Mouse (Mus musculus): ENCODE data around the gene Dnajc1. TPM values are rescaled to one million over a fixed set of nuclear protein-coding genes. Genes with fewer than 3 reads are reported as not detected.

Dnajc1 gene
- polyA plus RNA-seq, 1 experiment from 2014 or later: 35.5 TPM

- Histone ChIP-seq H3K9ac (ENCODE audit: low read depth, low read length) (no peak overlapping the region), H3K27ac (ENCODE audit: low read depth, low read length) (no peak overlapping the region), H3K4me2 (replicated peaks; ENCODE audit: low read depth, low read length) (no peak overlapping the region), H3K4me1 (replicated peaks; ENCODE audit: control insufficient read depth, insufficient read depth, low read length) (no peaks in the 10 kb centered on the region), H3K4me3 (ENCODE audit: low read depth, low read length) (no peak overlapping the region), H3K9me3 (ENCODE audit: control insufficient read depth, low read length) (no peaks in the 10 kb centered on the region), H3K27me3 (ENCODE audit: control insufficient read depth, insufficient read depth, low read length) (no peaks in the 10 kb centered on the region), H3K36me3 (ENCODE audit: control insufficient read depth, insufficient read depth, low read length) (no peaks in the 10 kb centered on the region)
- no peak for ATAC-seq (ENCODE audit: low FRiP score)
- 90% methylated on average over 3 of the region's 3 CpGs for WGBS
- DNase-seq (ENCODE audit: low spot score): no peak
Measured at GRCm38 (mm10) chr2:18195691-18196396, 196.8 kb downstream of the Dnajc1 start.

- ATAC-seq (ENCODE audit: low FRiP score): no peak
- Histone ChIP-seq H3K4me2 (replicated peaks; ENCODE audit: low read depth, low read length) (no peak overlapping the region), H3K4me3 (ENCODE audit: low read depth, low read length) (no peak overlapping the region), H3K27me3 (ENCODE audit: control insufficient read depth, insufficient read depth, low read length) (no peaks in the 10 kb centered on the region), H3K9ac (ENCODE audit: low read depth, low read length) (no peak overlapping the region), H3K9me3 (ENCODE audit: control insufficient read depth, low read length) (no peaks in the 10 kb centered on the region), H3K27ac (ENCODE audit: low read depth, low read length) (no peak overlapping the region), H3K4me1 (replicated peaks; ENCODE audit: control insufficient read depth, insufficient read depth, low read length) (no peaks in the 10 kb centered on the region), H3K36me3 (ENCODE audit: control insufficient read depth, insufficient read depth, low read length) (no peaks in the 10 kb centered on the region)
- no peak for DNase-seq (ENCODE audit: low spot score)
- WGBS: 95% methylated on average over 4 of the region's 4 CpGs
Measured at GRCm38 (mm10) chr2:18195285-18195684, 197.3 kb downstream of the Dnajc1 start.

GRCm38 (mm10) chr2:18188367-18188766, 204.3 kb downstream of the Dnajc1 start:
- ATAC-seq (ENCODE audit: low FRiP score) (no peak), DNase-seq (ENCODE audit: low spot score) (no peak)
- Histone ChIP-seq H3K36me3 (ENCODE audit: control insufficient read depth, insufficient read depth, low read length) (no peaks in the 10 kb centered on the region), H3K4me1 (replicated peaks; ENCODE audit: control insufficient read depth, insufficient read depth, low read length) (no peaks in the 10 kb centered on the region), H3K27me3 (ENCODE audit: control insufficient read depth, insufficient read depth, low read length) (no peaks in the 10 kb centered on the region), H3K4me2 (replicated peaks; ENCODE audit: low read depth, low read length) (no peak overlapping the region), H3K27ac (ENCODE audit: low read depth, low read length) (no peak overlapping the region), H3K9me3 (ENCODE audit: control insufficient read depth, low read length) (no peaks in the 10 kb centered on the region), H3K4me3 (ENCODE audit: low read depth, low read length) (no peak overlapping the region), H3K9ac (ENCODE audit: low read depth, low read length) (no peak overlapping the region)
- WGBS: 99% methylated on average over 2 of the region's 2 CpGs

GRCm38 (mm10) chr2:18183079-18183478, 209.6 kb downstream of the Dnajc1 start:
- Histone ChIP-seq H3K9ac (ENCODE audit: low read depth, low read length) (no peak overlapping the region), H3K27ac (ENCODE audit: low read depth, low read length) (no peak overlapping the region), H3K36me3 (ENCODE audit: control insufficient read depth, insufficient read depth, low read length) (no peaks in the 10 kb centered on the region), H3K9me3 (ENCODE audit: control insufficient read depth, low read length) (no peaks in the 10 kb centered on the region), H3K27me3 (ENCODE audit: control insufficient read depth, insufficient read depth, low read length) (no peaks in the 10 kb centered on the region), H3K4me3 (ENCODE audit: low read depth, low read length) (no peak overlapping the region), H3K4me2 (replicated peaks; ENCODE audit: low read depth, low read length) (no peak overlapping the region), H3K4me1 (replicated peaks; ENCODE audit: control insufficient read depth, insufficient read depth, low read length) (no peaks in the 10 kb centered on the region)
- DNase-seq (ENCODE audit: low spot score) (no peak), ATAC-seq (ENCODE audit: low FRiP score) (no peak)

GRCm38 (mm10) chr2:18181631-18182030, 211.0 kb downstream of the Dnajc1 start:
- ATAC-seq (ENCODE audit: low FRiP score): no peak
- 95% methylated on average over 3 of the region's 3 CpGs for WGBS

GRCm38 (mm10) chr2:18180323-18180722, 212.3 kb downstream of the Dnajc1 start:
- Histone ChIP-seq H3K9ac (ENCODE audit: low read depth, low read length) (no peak overlapping the region), H3K27ac (ENCODE audit: low read depth, low read length) (no peak overlapping the region), H3K4me1 (replicated peaks; ENCODE audit: control insufficient read depth, insufficient read depth, low read length) (no peaks in the 10 kb centered on the region), H3K4me2 (replicated peaks; ENCODE audit: low read depth, low read length) (no peak overlapping the region), H3K4me3 (ENCODE audit: low read depth, low read length) (no peak overlapping the region), H3K27me3 (ENCODE audit: control insufficient read depth, insufficient read depth, low read length) (no peaks in the 10 kb centered on the region), H3K9me3 (ENCODE audit: control insufficient read depth, low read length) (no peaks in the 10 kb centered on the region), H3K36me3 (ENCODE audit: control insufficient read depth, insufficient read depth, low read length) (no peaks in the 10 kb centered on the region)
- ATAC-seq (ENCODE audit: low FRiP score) (no peak), DNase-seq (ENCODE audit: low spot score) (no peak)
- 96% methylated on average over 5 of the region's 5 CpGs for WGBS

More at GRCm38 (mm10) chr2:18181631-18182030, 211.0 kb downstream of the Dnajc1 start:
- H3K4me1 ChIP-seq (replicated peaks; ENCODE audit: control insufficient read depth, insufficient read depth, low read length): no peaks in the 10 kb centered on the region
- no peak overlapping the region for H3K9ac ChIP-seq (ENCODE audit: low read depth, low read length)
- H3K4me2 ChIP-seq (replicated peaks; ENCODE audit: low read depth, low read length): no peak overlapping the region
- H3K36me3 ChIP-seq (ENCODE audit: control insufficient read depth, insufficient read depth, low read length): no peaks in the 10 kb centered on the region
- no peaks in the 10 kb centered on the region for H3K9me3 ChIP-seq (ENCODE audit: control insufficient read depth, low read length)
- DNase-seq (ENCODE audit: low spot score): no peak
- no peak overlapping the region for H3K4me3 ChIP-seq (ENCODE audit: low read depth, low read length)
- no peaks in the 10 kb centered on the region for H3K27me3 ChIP-seq (ENCODE audit: control insufficient read depth, insufficient read depth, low read length)
- no peak overlapping the region for H3K27ac ChIP-seq (ENCODE audit: low read depth, low read length)

GRCm38 (mm10) chr2:18176235-18176634, 216.4 kb downstream of the Dnajc1 start:
- WGBS: 90% methylated on average over 3 of the region's 3 CpGs
- no peak for DNase-seq (ENCODE audit: low spot score)
- no peak overlapping the region for H3K4me3 ChIP-seq (ENCODE audit: low read depth, low read length)
- no peaks in the 10 kb centered on the region for H3K36me3 ChIP-seq (ENCODE audit: control insufficient read depth, insufficient read depth, low read length)
- H3K9ac ChIP-seq (ENCODE audit: low read depth, low read length): no peak overlapping the region
- no peak overlapping the region for H3K27ac ChIP-seq (ENCODE audit: low read depth, low read length)
- H3K27me3 ChIP-seq (ENCODE audit: control insufficient read depth, insufficient read depth, low read length): no peaks in the 10 kb centered on the region
- no peak overlapping the region for H3K4me2 ChIP-seq (replicated peaks; ENCODE audit: low read depth, low read length)
- no peaks in the 10 kb centered on the region for H3K4me1 ChIP-seq (replicated peaks; ENCODE audit: control insufficient read depth, insufficient read depth, low read length)
- ATAC-seq (ENCODE audit: low FRiP score): no peak
- H3K9me3 ChIP-seq (ENCODE audit: control insufficient read depth, low read length): no peaks in the 10 kb centered on the region

GRCm38 (mm10) chr2:18175234-18175633, 217.4 kb downstream of the Dnajc1 start:
- Histone ChIP-seq H3K36me3 (ENCODE audit: control insufficient read depth, insufficient read depth, low read length) (no peaks in the 10 kb centered on the region), H3K27me3 (ENCODE audit: control insufficient read depth, insufficient read depth, low read length) (no peaks in the 10 kb centered on the region), H3K4me1 (replicated peaks; ENCODE audit: control insufficient read depth, insufficient read depth, low read length) (no peaks in the 10 kb centered on the region), H3K27ac (ENCODE audit: low read depth, low read length) (no peak overlapping the region), H3K9me3 (ENCODE audit: control insufficient read depth, low read length) (no peaks in the 10 kb centered on the region), H3K4me3 (ENCODE audit: low read depth, low read length) (no peak overlapping the region), H3K4me2 (replicated peaks; ENCODE audit: low read depth, low read length) (no peak overlapping the region), H3K9ac (ENCODE audit: low read depth, low read length) (no peak overlapping the region)
- ATAC-seq (ENCODE audit: low FRiP score) (no peak), DNase-seq (ENCODE audit: low spot score) (no peak)
- WGBS: 60% methylated on average over 1 of the region's 1 CpGs

- no peak for ATAC-seq (ENCODE audit: low FRiP score)
- Histone ChIP-seq H3K36me3 (ENCODE audit: control insufficient read depth, insufficient read depth, low read length) (no peaks in the 10 kb centered on the region), H3K4me3 (ENCODE audit: low read depth, low read length) (no peak overlapping the region), H3K4me2 (replicated peaks; ENCODE audit: low read depth, low read length) (no peak overlapping the region), H3K27me3 (ENCODE audit: control insufficient read depth, insufficient read depth, low read length) (no peaks in the 10 kb centered on the region), H3K27ac (ENCODE audit: low read depth, low read length) (no peak overlapping the region), H3K9ac (ENCODE audit: low read depth, low read length) (no peak overlapping the region), H3K9me3 (ENCODE audit: control insufficient read depth, low read length) (no peaks in the 10 kb centered on the region), H3K4me1 (replicated peaks; ENCODE audit: control insufficient read depth, insufficient read depth, low read length) (no peaks in the 10 kb centered on the region)
- no peak for DNase-seq (ENCODE audit: low spot score)
- WGBS: 83% methylated on average over 1 of the region's 1 CpGs
Measured at GRCm38 (mm10) chr2:18169174-18169948, 223.3 kb downstream of the Dnajc1 start.
